In the genomic region with DNA sequence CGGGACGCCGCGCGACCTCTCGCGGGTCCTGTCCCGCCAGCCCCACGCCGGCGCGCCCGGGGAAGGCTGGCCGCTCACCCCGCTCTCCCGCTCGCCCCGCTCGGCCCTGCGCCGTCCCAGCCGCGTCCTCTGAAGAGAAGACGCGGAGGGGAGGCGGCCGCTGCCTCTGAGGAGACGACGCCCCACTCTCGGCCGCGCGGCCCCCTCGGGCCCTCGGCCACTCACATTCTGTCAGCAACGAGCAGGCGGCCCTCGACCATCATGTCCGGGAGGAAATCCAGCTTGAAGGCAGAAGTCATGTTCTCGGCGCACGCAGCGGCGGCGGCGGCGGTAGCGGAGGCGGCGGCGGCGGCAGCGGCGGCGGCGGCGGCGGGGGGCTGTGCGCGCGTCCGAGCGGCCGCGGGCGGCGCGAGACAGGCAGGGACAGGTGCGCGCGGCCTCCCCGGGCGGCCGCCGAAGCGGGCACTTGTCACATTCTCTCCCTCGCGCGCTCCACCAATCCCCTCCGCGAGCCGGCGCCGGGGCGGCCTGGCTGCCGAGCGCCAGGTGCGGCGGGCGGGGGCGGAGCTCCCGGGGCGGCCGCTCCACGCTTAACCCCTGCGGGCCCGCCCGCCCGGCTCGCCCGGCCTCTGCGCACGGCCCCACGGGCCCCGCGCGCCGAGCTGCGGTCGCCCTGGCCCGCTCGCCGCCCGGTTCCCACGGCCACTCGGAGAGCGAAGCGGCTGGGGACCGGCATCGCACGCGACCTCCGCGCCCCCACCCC, we compare ENCODE assay signal across 8 mouse cellular contexts.
DNase-seq lines count a peak whose midpoint lies in the region; ATAC-seq lines count a peak whose summit lies in the region.

No protein-coding gene starts in this region.

- H3K4me2 ChIP-seq in hindbrain, embryonic 13.5 days: peak overlapping the region; percentile 82

- H3K4me1 ChIP-seq in hindbrain, embryonic 13.5 days (replicated peaks): peaks cover 64% of the 10 kb centered on the region

- H3K27ac ChIP-seq in hindbrain, embryonic 13.5 days: peak overlapping the region; percentile 96

- no peaks in the 10 kb centered on the region for H3K9me3 ChIP-seq in hindbrain, embryonic 13.5 days

- ATAC-seq in hindbrain, embryonic 13.5 days (ENCODE audit: low FRiP score): peak; percentile 84

- intact Hi-C loops in left cerebral cortex, postnatal 36 days (cut with DNase I): loop anchor here (10.0 kb wide), 3 partner anchors 148 to 522 kb away; no protein-coding TSS in a partner anchor

- under 1% methylated on average over 56 of the region's 124 CpGs for WGBS in hindbrain, embryonic 13.5 days

- peak overlapping the region; percentile 87 for H3K4me3 ChIP-seq in hindbrain, embryonic 13.5 days

- peak; percentile 92 for DNase-seq in Muller cell, postnatal 12 days (ENCODE audit: inconsistent ontology term)
- DNase-seq in cerebellum, adult 18-20 months: peak; percentile 83 to 90
- DNase-seq in forelimb bud, embryonic 11.5 days (ENCODE audit: low read depth, low spot score): peak; percentile 48
- DNase-seq in left cerebral cortex, postnatal 36 days (ENCODE audit: low spot score in 2 of 2): peak; percentile 74 to 79
- DNase-seq in mesoderm, embryonic 11.5 days (ENCODE audit: low read depth, low spot score): peak; percentile 77
- DNase-seq in right cerebral cortex, postnatal 36 days (ENCODE audit: low spot score in 2 of 2): peak; percentile 57 to 59
- peak; percentile 53 to 75 for DNase-seq in urinary bladder, postnatal 36 days (ENCODE audit: low spot score in 2 of 2)

- H3K36me3 ChIP-seq in hindbrain, embryonic 13.5 days: no peaks in the 10 kb centered on the region

- H3K9ac ChIP-seq in hindbrain, embryonic 13.5 days: peak overlapping the region; percentile 97

- 0 out of 2 replicates have a peak, but pooled peaks cover 2% of the 10 kb centered on the region for H3K27me3 ChIP-seq in hindbrain, embryonic 13.5 days

Comparison
In these comparisons a context has a peak if more than half of its experiments do, and no peak if none do; other contexts are left out.
1. Peak in every context shown above with its lines: DNase-seq, ATAC-seq, H3K4me3 ChIP-seq and H3K27ac ChIP-seq.